In the genomic region with DNA sequence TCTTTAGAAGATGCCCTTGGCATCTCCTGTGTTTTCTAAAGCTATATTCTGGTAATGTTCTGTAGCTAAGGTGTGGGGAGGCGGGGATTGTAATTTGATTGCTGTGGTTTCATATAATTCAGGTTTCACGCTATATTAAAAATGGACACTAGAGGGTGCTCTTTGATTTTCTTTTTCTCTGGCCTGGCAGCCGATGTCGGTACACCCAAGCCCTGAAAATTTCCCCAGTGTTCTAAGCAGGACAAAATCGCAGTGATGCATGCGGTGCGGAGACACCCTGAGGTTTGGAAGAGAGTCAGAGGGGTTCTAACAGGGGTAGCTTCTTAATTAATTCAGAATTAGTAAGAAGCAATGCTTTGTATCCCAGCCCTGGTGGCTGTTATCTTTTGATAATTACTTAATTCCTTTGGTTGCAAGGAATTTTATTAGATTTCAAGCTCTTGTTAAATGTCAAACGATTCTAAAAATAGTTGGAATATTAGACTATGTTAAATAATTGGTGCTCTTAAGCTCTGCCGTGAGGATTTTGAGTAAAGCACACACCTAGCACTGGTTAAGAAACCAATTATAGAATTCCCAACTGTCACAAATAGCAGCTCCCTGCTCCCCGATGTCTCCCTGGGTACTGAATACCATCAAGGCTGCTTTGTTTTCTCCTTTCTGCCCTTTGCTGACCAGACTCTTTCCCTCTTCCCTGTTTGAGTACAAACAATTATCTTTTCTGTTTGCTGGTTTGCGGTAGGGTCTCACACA, we compare ENCODE assay signal across 8 mouse cellular contexts.
DNase-seq lines count a peak whose midpoint lies in the region; ATAC-seq and TF ChIP-seq lines count a peak whose summit lies in the region.

No protein-coding gene starts in this region.

- H3K36me3 ChIP-seq in intestine, embryonic 14.5 days (ENCODE audit: control insufficient read depth, insufficient read depth, low read length): no peaks in the 10 kb centered on the region
- no peaks in the 10 kb centered on the region for H3K36me3 ChIP-seq in intestine, embryonic 16.5 days (ENCODE audit: control insufficient read depth, insufficient read depth, low read length)
- no peaks in the 10 kb centered on the region for H3K36me3 ChIP-seq in heart, postnatal 0 days (replicated peaks; ENCODE audit: control insufficient read depth, insufficient read depth, low read length)
- H3K36me3 ChIP-seq in neural tube, embryonic 15.5 days: no peaks in the 10 kb centered on the region

- no peak for TF ChIP-seq EP300 in heart, postnatal 0 days (IDR thresholded peaks at IDR 0.05; ENCODE audit: low read depth)

- H3K4me3 ChIP-seq in intestine, embryonic 14.5 days (ENCODE audit: low read depth, low read length): no peak overlapping the region
- no peak overlapping the region for H3K4me3 ChIP-seq in intestine, embryonic 16.5 days (ENCODE audit: low read length)
- no peak overlapping the region for H3K4me3 ChIP-seq in cerebellum, adult 2 months (replicated peaks; ENCODE audit: insufficient read depth, low read depth, low read length)
- no peak overlapping the region for H3K4me3 ChIP-seq in heart, postnatal 0 days (ENCODE audit: low read depth, low read length)
- no peak overlapping the region for H3K4me3 ChIP-seq in neural tube, embryonic 15.5 days (replicated peaks)

- H3K27me3 ChIP-seq in intestine, embryonic 14.5 days (replicated peaks; ENCODE audit: control insufficient read depth, insufficient read depth, low read length): peaks cover 5% of the 10 kb centered on the region; the same call in 1 of the 2 replicates
- no peaks in the 10 kb centered on the region for H3K27me3 ChIP-seq in intestine, embryonic 16.5 days (replicated peaks; ENCODE audit: control insufficient read depth, insufficient read depth, low read length)
- no peaks in the 10 kb centered on the region for H3K27me3 ChIP-seq in cerebellum, adult 2 months (ENCODE audit: control insufficient read depth, insufficient read depth, low read length)
- peaks cover 25% of the 10 kb centered on the region for H3K27me3 ChIP-seq in heart, postnatal 0 days (ENCODE audit: control insufficient read depth, insufficient read depth, low read length)
- H3K27me3 ChIP-seq in neural tube, embryonic 15.5 days (replicated peaks): peaks cover 3% of the 10 kb centered on the region; the same call in 1 of the 2 replicates

- H3K4me1 ChIP-seq in intestine, embryonic 14.5 days (replicated peaks; ENCODE audit: control insufficient read depth, insufficient read depth, low read length): no peaks in the 10 kb centered on the region
- H3K4me1 ChIP-seq in intestine, embryonic 16.5 days (ENCODE audit: control insufficient read depth, insufficient read depth, low read length): no peaks in the 10 kb centered on the region
- no peaks in the 10 kb centered on the region for H3K4me1 ChIP-seq in cerebellum, adult 2 months (ENCODE audit: control insufficient read depth, insufficient read depth, low read length)
- H3K4me1 ChIP-seq in heart, postnatal 0 days (ENCODE audit: control insufficient read depth, insufficient read depth): no peaks in the 10 kb centered on the region
- H3K4me1 ChIP-seq in neural tube, embryonic 15.5 days: 0 out of 2 replicates have a peak, but pooled peaks cover 4% of the 10 kb centered on the region

- H3K9me3 ChIP-seq in intestine, embryonic 14.5 days (ENCODE audit: control insufficient read depth, low read length): no peaks in the 10 kb centered on the region
- H3K9me3 ChIP-seq in intestine, embryonic 16.5 days (ENCODE audit: control insufficient read depth, low read length): no peaks in the 10 kb centered on the region
- no peaks in the 10 kb centered on the region for H3K9me3 ChIP-seq in heart, postnatal 0 days (replicated peaks; ENCODE audit: control insufficient read depth, low read length)
- H3K9me3 ChIP-seq in neural tube, embryonic 15.5 days (replicated peaks): no peaks in the 10 kb centered on the region

- no peak for ATAC-seq in intestine, embryonic 14.5 days (replicated peaks; ENCODE audit: low FRiP score, low TSS enrichment, low read depth)
- no peak for ATAC-seq in intestine, embryonic 16.5 days
- ATAC-seq in heart, postnatal 0 days (ENCODE audit: insufficient read depth, low read depth): no peak
- peak; percentile 79 for ATAC-seq in neural tube, embryonic 15.5 days (ENCODE audit: low FRiP score)

- no peak for TF ChIP-seq POLR2A in cerebellum, adult 2 months (IDR thresholded peaks at IDR 0.05; ENCODE audit: borderline replicate concordance, insufficient read depth, low read length)

- 30% methylated on average over 11 of the region's 11 CpGs for WGBS in intestine, embryonic 14.5 days
- WGBS in intestine, embryonic 16.5 days: 30% methylated on average over 11 of the region's 11 CpGs
- 32% methylated on average over 11 of the region's 11 CpGs for WGBS in cerebellum, adult 2 months
- 24% methylated on average over 11 of the region's 11 CpGs for WGBS in heart, postnatal 0 days
- 21% methylated on average over 11 of the region's 11 CpGs for WGBS in neural tube, embryonic 15.5 days

- no peak overlapping the region for H3K9ac ChIP-seq in intestine, embryonic 14.5 days (ENCODE audit: low read length)
- no peak overlapping the region for H3K9ac ChIP-seq in intestine, embryonic 16.5 days (ENCODE audit: low read depth, low read length)
- H3K9ac ChIP-seq in heart, postnatal 0 days (replicated peaks; ENCODE audit: low read depth, low read length): no peak overlapping the region
- no peak overlapping the region for H3K9ac ChIP-seq in neural tube, embryonic 15.5 days (replicated peaks)

- DNase-seq in intestine, embryonic 14.5 days (ENCODE audit: low spot score): peak; percentile 62
- DNase-seq in ES-CJ7 (ENCODE audit: low read depth, low spot score): peak; percentile 41
- DNase-seq in cerebellum, adult 2 months: peak; percentile 38 to 54
- DNase-seq in heart, postnatal 0 days (ENCODE audit: low spot score): peak; percentile 63
- DNase-seq in left cerebral cortex, postnatal 14 days (ENCODE audit: low spot score in 2 of 2): peak; percentile 65 to 84
- no peak for DNase-seq in urinary bladder, adult 2 months (ENCODE audit: low spot score)

- intact Hi-C loops in left cerebral cortex, postnatal 14 days (cut with DNase I): loop anchor here (2.0 to 10.0 kb wide), 2 partner anchors 228 to 618 kb away; a partner anchor contains a TSS

- H3K4me2 ChIP-seq in intestine, embryonic 14.5 days (ENCODE audit: low read length): no peak overlapping the region
- no peak overlapping the region for H3K4me2 ChIP-seq in intestine, embryonic 16.5 days (ENCODE audit: low read depth, low read length)
- H3K4me2 ChIP-seq in heart, postnatal 0 days (ENCODE audit: low read depth, low read length): no peak overlapping the region
- no peak overlapping the region; the same call in 1 of the 2 replicates for H3K4me2 ChIP-seq in neural tube, embryonic 15.5 days

- peak; percentile 58; the same call in 1 of the 2 replicates for TF ChIP-seq CTCF in cerebellum, adult 2 months (IDR thresholded peaks at IDR 0.05; ENCODE audit: borderline replicate concordance, insufficient read depth, low read depth, low read length)
- TF ChIP-seq CTCF in heart, postnatal 0 days (IDR thresholded peaks at IDR 0.05; ENCODE audit: low read depth): peak; percentile 58

- H3K27ac ChIP-seq in intestine, embryonic 14.5 days (ENCODE audit: low read depth): no peak overlapping the region
- no peak overlapping the region for H3K27ac ChIP-seq in intestine, embryonic 16.5 days (ENCODE audit: low read length)
- no peak overlapping the region for H3K27ac ChIP-seq in cerebellum, adult 2 months (ENCODE audit: insufficient read depth, low read length)
- no peak overlapping the region for H3K27ac ChIP-seq in heart, postnatal 0 days (ENCODE audit: low read depth)
- no peak overlapping the region for H3K27ac ChIP-seq in neural tube, embryonic 15.5 days (replicated peaks)
